Mouse (Mus musculus): ENCODE results near the gene Mapk8. TPM values are rescaled to one million over a fixed set of nuclear protein-coding genes. Genes with fewer than 3 reads are reported as not detected.

Mapk8 gene
- polyA plus RNA-seq, 1 experiment from 2014 or later: 15.3 TPM

DNA sequence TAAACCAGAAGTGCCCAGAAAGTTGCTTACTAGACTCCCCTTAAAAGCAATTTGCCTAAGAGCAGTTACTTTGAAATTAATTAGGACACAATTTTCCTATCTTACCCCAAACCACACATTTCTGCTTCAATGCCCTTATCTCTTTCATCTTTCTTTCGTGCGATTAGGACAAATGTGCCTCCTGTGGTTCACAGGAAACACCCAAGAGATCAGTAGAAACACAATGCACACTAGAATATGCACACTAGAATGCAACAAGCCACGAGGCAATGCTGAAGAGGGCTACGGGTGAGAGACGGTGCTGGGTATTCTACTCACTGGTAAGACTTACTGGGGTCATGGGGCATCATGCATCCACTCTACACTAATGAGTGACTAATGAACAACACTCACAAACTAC is 68.2 kb downstream of the Mapk8 start:
- 84% methylated on average over 5 of the region's 5 CpGs for WGBS
- Histone ChIP-seq H3K27me3 (no peaks in the 10 kb centered on the region), H3K9ac (no peak overlapping the region), H3K9me3 (no peaks in the 10 kb centered on the region), H3K27ac (no peak overlapping the region), H3K4me1 (no peaks in the 10 kb centered on the region), H3K36me3 (peaks cover 8% of the 10 kb centered on the region; the same call in 1 of the 2 replicates), H3K4me3 (no peak overlapping the region), H3K4me2 (no peak overlapping the region)
- no peak for ATAC-seq (ENCODE audit: borderline replicate concordance, extremely low read depth, low FRiP score, low TSS enrichment)

DNA sequence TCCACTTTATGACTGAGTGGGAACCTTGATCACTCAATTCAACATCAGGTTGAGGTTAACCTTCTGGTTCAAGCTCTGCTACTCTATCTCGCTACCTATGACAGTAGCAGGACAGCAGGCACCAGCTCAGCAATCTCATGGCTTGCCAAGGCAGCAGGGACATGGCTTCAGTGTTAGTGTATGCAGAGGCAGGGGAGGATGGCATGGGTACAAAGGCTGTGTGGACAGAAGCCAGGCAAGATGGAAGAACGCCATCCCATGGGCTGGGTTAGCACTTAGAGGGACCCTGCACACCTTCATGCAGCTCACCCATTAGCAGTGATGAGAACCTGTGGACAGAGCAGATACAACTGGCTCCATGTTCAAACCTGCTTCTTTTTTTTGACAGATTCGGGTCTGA is 69.7 kb downstream of the Mapk8 start:
- no peaks in the 10 kb centered on the region for H3K27me3 ChIP-seq
- WGBS: 92% methylated on average over 3 of the region's 3 CpGs
- no peak overlapping the region for H3K4me3 ChIP-seq
- no peak for ATAC-seq (ENCODE audit: borderline replicate concordance, extremely low read depth, low FRiP score, low TSS enrichment)
- H3K4me2 ChIP-seq: no peak overlapping the region
- no peaks in the 10 kb centered on the region for H3K4me1 ChIP-seq
- H3K9me3 ChIP-seq: no peaks in the 10 kb centered on the region
- no peak overlapping the region for H3K27ac ChIP-seq
- H3K36me3 ChIP-seq: peaks cover 6% of the 10 kb centered on the region; the same call in 1 of the 2 replicates
- H3K9ac ChIP-seq: no peak overlapping the region

DNA sequence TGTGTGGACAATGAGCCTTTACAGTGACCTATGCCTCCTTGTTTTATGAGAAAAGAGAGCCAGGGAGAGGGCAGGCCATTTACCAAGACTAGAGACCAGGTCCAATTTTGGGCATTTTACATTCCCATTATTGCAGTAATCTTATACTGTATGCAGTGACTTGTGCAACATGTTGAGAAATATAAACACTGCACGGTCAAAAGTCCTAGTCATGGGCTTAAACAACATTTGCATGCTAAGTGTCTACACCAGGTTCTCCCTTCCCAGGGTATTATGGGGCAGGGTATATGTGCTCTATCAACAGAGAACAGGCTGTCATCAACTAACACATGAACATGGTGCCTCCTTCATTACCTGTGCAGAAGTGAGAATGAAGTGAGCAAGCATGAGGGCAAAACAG is 72.9 kb downstream of the Mapk8 start:
- H3K9me3 ChIP-seq: no peaks in the 10 kb centered on the region
- no peak for ATAC-seq (ENCODE audit: borderline replicate concordance, extremely low read depth, low FRiP score, low TSS enrichment)
- H3K27ac ChIP-seq: no peak overlapping the region
- H3K4me3 ChIP-seq: no peak overlapping the region
- WGBS: 11% methylated on average over 1 of the region's 1 CpGs
- no peak overlapping the region for H3K9ac ChIP-seq
- no peak overlapping the region for H3K4me2 ChIP-seq
- H3K4me1 ChIP-seq: 0 out of 2 replicates have a peak, but pooled peaks cover 5% of the 10 kb centered on the region
- H3K27me3 ChIP-seq: no peaks in the 10 kb centered on the region
- H3K36me3 ChIP-seq: no peaks in the 10 kb centered on the region

DNA sequence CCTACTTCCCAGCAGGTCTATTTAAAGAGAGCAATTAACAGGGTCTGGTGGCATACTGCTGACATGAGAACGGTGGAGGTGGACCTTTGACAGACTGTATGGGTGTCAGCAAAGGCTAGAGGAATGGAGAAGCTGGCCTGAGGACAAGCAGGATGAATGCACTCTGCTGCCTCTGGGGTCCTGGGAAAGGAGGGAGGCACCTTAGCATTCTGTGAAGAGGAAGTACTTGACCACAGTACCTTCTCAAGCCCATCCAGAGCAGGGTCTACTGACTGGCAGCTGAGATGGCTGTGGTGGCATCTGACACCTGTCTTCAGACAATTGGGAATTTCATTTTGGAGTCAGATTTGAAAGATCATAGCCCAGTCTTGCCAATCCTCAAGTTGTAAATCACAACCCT is 73.7 kb downstream of the Mapk8 start:
- no peak overlapping the region for H3K4me3 ChIP-seq
- 35% methylated on average over 1 of the region's 1 CpGs for WGBS
- H3K4me1 ChIP-seq: 0 out of 2 replicates have a peak, but pooled peaks cover 5% of the 10 kb centered on the region
- no peaks in the 10 kb centered on the region for H3K36me3 ChIP-seq
- H3K27me3 ChIP-seq: no peaks in the 10 kb centered on the region
- no peaks in the 10 kb centered on the region for H3K9me3 ChIP-seq
- no peak overlapping the region for H3K4me2 ChIP-seq
- H3K9ac ChIP-seq: no peak overlapping the region
- H3K27ac ChIP-seq: no peak overlapping the region
- no peak for ATAC-seq (ENCODE audit: borderline replicate concordance, extremely low read depth, low FRiP score, low TSS enrichment)

DNA sequence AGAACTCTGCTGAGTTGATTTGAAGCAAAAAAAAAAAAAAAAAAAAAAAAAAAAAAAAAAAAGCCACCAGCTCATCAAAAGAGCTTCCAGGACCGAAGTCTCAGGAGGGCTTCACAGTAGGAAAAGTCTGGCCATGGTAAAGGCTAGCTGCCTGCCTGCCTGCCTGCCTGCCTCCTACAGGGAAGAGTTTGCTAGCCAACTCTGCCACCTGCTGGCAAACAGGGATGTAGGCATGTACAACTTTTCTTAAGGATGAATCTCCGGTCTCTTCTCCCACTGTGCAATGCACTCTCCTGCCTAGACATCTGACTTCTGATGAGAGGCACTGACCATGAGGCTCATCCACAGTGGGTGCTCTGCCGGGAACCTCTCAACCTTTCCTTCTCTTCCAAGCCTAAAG is 75.7 kb downstream of the Mapk8 start:
- 11% methylated on average over 3 of the region's 3 CpGs for WGBS
- H3K27ac ChIP-seq: no peak overlapping the region
- H3K4me3 ChIP-seq: no peak overlapping the region
- H3K36me3 ChIP-seq: no peaks in the 10 kb centered on the region
- H3K9me3 ChIP-seq: no peaks in the 10 kb centered on the region
- H3K9ac ChIP-seq: no peak overlapping the region
- H3K4me2 ChIP-seq: no peak overlapping the region
- H3K27me3 ChIP-seq: no peaks in the 10 kb centered on the region
- ATAC-seq (ENCODE audit: borderline replicate concordance, extremely low read depth, low FRiP score, low TSS enrichment): no peak
- H3K4me1 ChIP-seq: 0 out of 2 replicates have a peak, but pooled peaks cover 5% of the 10 kb centered on the region

DNA sequence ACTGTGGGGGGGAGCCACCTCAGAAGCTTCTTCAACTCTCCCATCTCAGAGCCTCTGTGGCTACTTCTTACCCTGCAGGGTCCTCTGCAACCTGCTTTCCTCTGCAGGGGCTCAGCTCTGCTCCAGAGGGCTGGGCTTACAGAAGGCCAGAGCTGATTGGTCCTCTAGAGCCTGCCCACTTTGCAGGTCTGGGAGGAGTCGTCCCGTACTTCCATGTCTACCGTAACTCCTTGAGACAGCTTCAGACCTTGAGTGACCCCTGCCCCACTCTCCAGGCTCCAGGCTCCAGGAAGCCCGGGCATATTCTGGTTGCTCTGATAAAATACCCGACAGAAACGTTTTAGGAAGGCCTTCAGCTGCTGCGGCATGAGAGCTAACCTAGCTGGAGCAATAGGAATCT is 76.9 kb downstream of the Mapk8 start:
- peak; percentile 55; the same call in 1 of the 2 replicates for ATAC-seq (ENCODE audit: borderline replicate concordance, extremely low read depth, low FRiP score, low TSS enrichment)
- Histone ChIP-seq H3K36me3 (no peaks in the 10 kb centered on the region), H3K4me3 (no peak overlapping the region), H3K4me1 (0 out of 2 replicates have a peak, but pooled peaks cover 5% of the 10 kb centered on the region), H3K9me3 (no peaks in the 10 kb centered on the region), H3K27ac (no peak overlapping the region), H3K9ac (no peak overlapping the region), H3K27me3 (no peaks in the 10 kb centered on the region), H3K4me2 (no peak overlapping the region)
- 5% methylated on average over 7 of the region's 7 CpGs for WGBS

DNA sequence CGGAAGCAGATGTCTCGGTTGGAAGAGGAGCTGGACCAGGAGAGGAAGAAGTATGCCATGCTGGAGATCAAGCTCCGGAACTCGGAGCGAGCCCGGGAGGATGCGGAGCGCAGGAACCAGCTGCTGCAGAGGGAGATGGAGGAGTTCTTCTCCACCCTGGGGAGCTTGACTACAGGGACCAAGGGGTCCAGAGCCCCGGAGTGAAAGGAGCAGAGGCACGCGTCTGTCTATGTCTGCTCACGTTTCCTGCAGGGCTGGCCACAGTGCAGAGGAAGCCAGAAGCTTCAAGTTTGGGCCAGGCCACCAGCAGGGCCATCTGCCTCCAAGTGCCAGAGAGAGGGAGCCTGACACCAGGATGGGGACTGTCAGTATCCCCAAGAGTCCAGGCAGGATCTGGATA is 77.6 kb downstream of the Mapk8 start:
- no peak overlapping the region for H3K4me2 ChIP-seq
- WGBS: 79% methylated on average over 12 of the region's 12 CpGs
- no peaks in the 10 kb centered on the region for H3K27me3 ChIP-seq
- H3K27ac ChIP-seq: no peak overlapping the region
- 0 out of 2 replicates have a peak, but pooled peaks cover 5% of the 10 kb centered on the region for H3K4me1 ChIP-seq
- H3K9me3 ChIP-seq: no peaks in the 10 kb centered on the region
- H3K4me3 ChIP-seq: no peak overlapping the region
- H3K36me3 ChIP-seq: no peaks in the 10 kb centered on the region
- no peak overlapping the region for H3K9ac ChIP-seq
- no peak for ATAC-seq (ENCODE audit: borderline replicate concordance, extremely low read depth, low FRiP score, low TSS enrichment)

DNA sequence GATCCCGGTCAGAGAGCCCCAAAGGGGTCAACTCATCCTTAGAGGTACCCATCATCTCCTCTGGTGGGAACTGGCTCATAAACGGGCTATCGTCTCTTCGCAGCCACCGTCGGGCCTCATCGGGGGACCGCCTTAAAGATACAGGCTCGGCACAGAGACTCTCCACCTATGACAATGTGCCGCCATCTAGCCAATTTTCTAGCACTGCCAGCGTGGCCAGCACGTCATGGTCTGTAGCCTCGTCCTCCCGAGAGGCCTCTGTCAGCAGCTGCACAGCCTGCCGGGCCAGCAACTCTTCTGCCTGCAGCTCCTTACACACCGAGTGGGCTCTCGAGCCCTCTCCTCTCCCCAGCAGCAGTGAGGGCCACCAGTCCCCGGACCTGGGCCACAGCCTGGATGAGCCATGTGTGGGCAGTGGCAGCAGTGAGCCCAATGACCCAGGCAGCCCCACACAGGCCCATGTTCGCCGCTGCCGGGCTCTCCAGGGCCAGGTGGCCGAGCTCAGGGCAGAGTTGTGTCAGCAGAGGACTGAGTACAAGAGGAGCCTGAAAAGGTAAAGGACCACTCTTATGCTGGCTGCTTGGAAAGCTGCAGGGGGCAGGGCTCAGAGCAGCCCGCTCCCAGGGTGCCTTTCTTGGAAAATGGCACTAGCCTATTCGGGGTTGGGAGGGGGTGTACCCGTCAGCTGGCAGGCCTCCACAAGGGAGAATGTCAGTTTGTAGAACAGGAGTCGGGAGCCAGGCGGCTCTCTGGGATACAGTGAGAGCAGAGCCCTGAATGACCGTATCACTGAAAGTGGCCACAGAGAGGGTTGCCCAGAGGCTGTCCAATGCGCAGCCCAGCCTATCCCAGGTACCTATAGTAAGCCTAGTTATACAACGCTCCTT is 79.8 kb downstream of the Mapk8 start:
- H3K27me3 ChIP-seq: 0 out of 2 replicates have a peak, but pooled peaks cover 3% of the 10 kb centered on the region
- no peak overlapping the region for H3K4me2 ChIP-seq
- ATAC-seq (ENCODE audit: borderline replicate concordance, extremely low read depth, low FRiP score, low TSS enrichment): no peak
- H3K4me3 ChIP-seq: no peak overlapping the region
- H3K9ac ChIP-seq: no peak overlapping the region
- no peaks in the 10 kb centered on the region for H3K9me3 ChIP-seq
- WGBS: 77% methylated on average over 30 of the region's 30 CpGs
- H3K27ac ChIP-seq: no peak overlapping the region
- no peaks in the 10 kb centered on the region for H3K36me3 ChIP-seq
- peaks cover 22% of the 10 kb centered on the region for H3K4me1 ChIP-seq

DNA sequence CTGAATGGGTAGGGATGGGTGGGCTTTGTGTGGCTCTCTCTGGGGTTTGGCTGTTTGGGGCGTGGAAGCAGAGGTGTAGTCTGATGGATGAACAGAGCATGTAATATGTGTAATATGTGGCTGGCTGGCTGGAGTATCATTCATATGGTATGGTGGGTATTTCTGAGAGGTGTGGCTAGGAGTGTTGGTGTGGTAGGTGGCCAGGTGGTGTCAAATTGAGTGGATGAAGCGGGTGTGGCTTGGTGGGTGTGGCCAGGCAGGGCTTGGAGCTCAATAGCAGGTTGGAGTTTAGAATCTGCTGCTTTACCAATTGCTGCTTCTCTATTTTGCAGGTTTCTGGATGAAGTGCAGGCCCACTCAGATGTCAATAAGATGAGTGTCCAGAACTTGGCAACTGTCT is 82.9 kb downstream of the Mapk8 start:
- peaks cover 25% of the 10 kb centered on the region for H3K4me1 ChIP-seq
- H3K27me3 ChIP-seq: 0 out of 2 replicates have a peak, but pooled peaks cover 5% of the 10 kb centered on the region
- H3K9ac ChIP-seq: no peak overlapping the region
- no peak overlapping the region for H3K4me3 ChIP-seq
- H3K27ac ChIP-seq: no peak overlapping the region
- no peak for ATAC-seq (ENCODE audit: borderline replicate concordance, extremely low read depth, low FRiP score, low TSS enrichment)
- no peaks in the 10 kb centered on the region for H3K9me3 ChIP-seq
- no peaks in the 10 kb centered on the region for H3K36me3 ChIP-seq
- no peak overlapping the region for H3K4me2 ChIP-seq
- 78% methylated on average over 2 of the region's 2 CpGs for WGBS

DNA sequence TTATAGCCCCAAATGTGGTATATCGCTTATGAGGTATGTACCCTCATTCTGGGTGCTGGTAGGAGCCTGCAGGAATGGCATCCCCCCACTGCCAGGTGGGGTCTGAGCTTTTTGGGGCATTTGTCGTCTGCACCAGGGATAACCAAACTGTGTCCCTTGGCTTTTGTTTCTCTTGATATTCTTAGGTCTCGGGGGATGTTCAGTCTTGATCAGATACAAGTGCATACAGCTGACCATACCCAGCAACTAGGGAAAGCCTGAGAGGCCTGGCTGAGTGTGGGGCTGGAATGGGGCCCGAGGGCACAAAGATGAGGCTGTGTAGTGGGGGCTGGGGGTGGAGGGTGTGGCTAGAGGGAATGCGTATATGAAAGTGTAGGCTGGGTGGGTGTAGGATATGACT is 83.3 kb downstream of the Mapk8 start:
- Histone ChIP-seq H3K9ac (no peak overlapping the region), H3K9me3 (no peaks in the 10 kb centered on the region), H3K27ac (no peak overlapping the region), H3K4me2 (no peak overlapping the region), H3K27me3 (0 out of 2 replicates have a peak, but pooled peaks cover 5% of the 10 kb centered on the region), H3K36me3 (no peaks in the 10 kb centered on the region), H3K4me1 (peaks cover 25% of the 10 kb centered on the region), H3K4me3 (no peak overlapping the region)
- WGBS: 62% methylated on average over 5 of the region's 5 CpGs
- ATAC-seq (ENCODE audit: borderline replicate concordance, extremely low read depth, low FRiP score, low TSS enrichment): no peak

DNA sequence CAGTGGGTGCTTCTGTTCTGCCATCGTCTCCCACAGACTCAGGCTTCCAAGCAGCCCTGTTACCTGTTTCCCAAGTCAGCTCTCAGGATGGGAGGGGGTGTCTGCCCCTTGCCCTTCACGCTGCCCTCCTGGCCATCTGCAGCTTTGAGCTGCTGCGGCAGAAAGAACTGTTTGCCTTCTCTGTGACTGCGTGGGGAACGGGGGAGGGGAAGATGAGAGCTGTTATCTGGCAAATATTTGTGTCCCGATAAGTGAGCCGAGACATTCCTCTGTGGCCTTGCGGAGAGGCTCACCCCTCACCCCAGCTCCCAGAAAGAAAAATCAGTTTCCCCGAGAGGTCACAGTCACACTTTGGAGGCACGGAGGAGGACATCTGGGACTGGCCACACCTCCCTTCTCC is 84.2 kb downstream of the Mapk8 start:
- no peak overlapping the region for H3K4me3 ChIP-seq
- no peaks in the 10 kb centered on the region for H3K9me3 ChIP-seq
- 0% methylated on average over 10 of the region's 10 CpGs for WGBS
- H3K27me3 ChIP-seq: 0 out of 2 replicates have a peak, but pooled peaks cover 5% of the 10 kb centered on the region
- peak overlapping the region; percentile 0; the same call in 1 of the 2 replicates for H3K9ac ChIP-seq
- H3K36me3 ChIP-seq: no peaks in the 10 kb centered on the region
- H3K4me1 ChIP-seq: peaks cover 31% of the 10 kb centered on the region
- H3K27ac ChIP-seq: no peak overlapping the region
- no peak for ATAC-seq (ENCODE audit: borderline replicate concordance, extremely low read depth, low FRiP score, low TSS enrichment)
- peak overlapping the region; percentile 37 for H3K4me2 ChIP-seq

DNA sequence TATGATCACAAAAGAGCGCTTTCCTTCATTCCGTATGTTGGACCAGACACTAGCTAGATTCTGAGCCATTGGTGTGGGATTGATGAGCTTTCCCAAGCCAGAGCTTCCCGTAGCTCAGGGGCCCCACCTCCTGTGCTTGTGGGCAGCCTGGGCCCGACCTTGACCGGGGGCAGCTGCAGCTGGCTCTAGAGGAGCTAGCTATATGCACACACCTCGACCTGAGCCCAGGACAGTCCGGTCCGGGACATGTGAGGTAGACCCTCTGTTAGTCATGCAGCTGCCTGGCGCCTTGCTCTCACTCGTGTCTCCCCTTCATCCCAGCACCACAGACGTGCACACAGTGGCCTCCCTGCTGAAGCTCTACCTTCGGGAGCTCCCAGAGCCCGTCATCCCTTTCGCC is 84.8 kb downstream of the Mapk8 start:
- peak overlapping the region; percentile 37; the same call in 1 of the 2 replicates for H3K4me2 ChIP-seq
- 0 out of 2 replicates have a peak, but pooled peaks cover 5% of the 10 kb centered on the region for H3K27me3 ChIP-seq
- 28% methylated on average over 14 of the region's 14 CpGs for WGBS
- H3K4me1 ChIP-seq: peaks cover 36% of the 10 kb centered on the region
- H3K36me3 ChIP-seq: no peaks in the 10 kb centered on the region
- H3K9me3 ChIP-seq: no peaks in the 10 kb centered on the region
- ATAC-seq (ENCODE audit: borderline replicate concordance, extremely low read depth, low FRiP score, low TSS enrichment): no peak
- H3K27ac ChIP-seq: no peak overlapping the region
- peak overlapping the region; percentile 0; the same call in 1 of the 2 replicates for H3K9ac ChIP-seq
- H3K4me3 ChIP-seq: no peak overlapping the region
